Mouse (Mus musculus): ENCODE measurements around the gene Svip.

DNA sequence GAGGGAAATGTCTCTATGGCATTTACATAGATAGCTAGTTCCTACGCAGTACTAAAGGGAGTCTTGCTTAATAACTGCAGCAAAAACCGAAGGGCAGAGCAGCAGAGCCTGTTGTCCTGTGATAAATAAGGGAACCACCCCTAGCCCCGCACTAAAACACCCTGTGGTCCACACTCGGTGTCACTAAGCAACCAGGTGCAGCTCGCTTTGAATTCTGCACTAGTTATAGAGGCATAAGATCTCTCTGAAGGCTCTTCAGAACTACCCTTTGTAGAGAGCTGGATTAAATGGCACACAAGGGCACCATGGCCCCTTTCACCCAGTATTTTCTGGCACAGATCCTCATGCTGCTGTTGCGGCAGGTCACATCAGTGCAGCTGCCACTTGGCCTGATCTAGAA is 30.6 kb downstream of the Svip start:
- TF ChIP-seq CTCF (IDR thresholded peaks at IDR 0.05; ENCODE audit: borderline replicate concordance, insufficient read depth, low read length) = no peak
- no peak for TF ChIP-seq POLR2A (IDR thresholded peaks at IDR 0.05; ENCODE audit: low read depth, low read length)
